Mouse (Mus musculus) erythroblast, embryonic 14.5 days (primary cell): ENCODE data around the gene Brca1. TPM values are rescaled to one million over a fixed set of nuclear protein-coding genes. Genes with fewer than 3 reads are reported as not detected.

Experiments used
- H3K27me3 ChIP-seq: 2 replicates; pipeline ENCODE4 v1.6.1; 2012; ENCODE audit warnings: inconsistent platforms; ENCODE audit not compliant: control insufficient read depth
- H3K36me3 ChIP-seq: 2 replicates; pipeline ENCODE4 v1.6.1; 2012; ENCODE audit warnings: mild to moderate bottlenecking, inconsistent platforms; ENCODE audit not compliant: control insufficient read depth
- H3K4me1 ChIP-seq: 2 replicates; pipeline ENCODE4 v1.6.1; 2012; ENCODE audit warnings: inconsistent platforms; ENCODE audit not compliant: control insufficient read depth
- H3K4me3 ChIP-seq: replicated peaks from 2 replicates; pipeline ENCODE3; 2012; ENCODE audit warnings: moderate library complexity, mild to moderate bottlenecking, inconsistent platforms
- H3K9me3 ChIP-seq: 2 replicates; pipeline ENCODE4 v1.6.1; 2012; ENCODE audit warnings: low read length, inconsistent platforms, mixed read lengths; ENCODE audit not compliant: control insufficient read depth
- GATA1 ChIP-seq: IDR thresholded peaks from 2 replicates; pipeline ENCODE4 v1.6.1; 2012; ENCODE audit warnings: low read length, inconsistent platforms, mixed read lengths
- TAL1 ChIP-seq: IDR thresholded peaks from 3 replicates; pipeline ENCODE4 v1.6.1; 2012; ENCODE audit warnings: low read length, inconsistent platforms, mixed read lengths
- polyA plus RNA-seq: library from polyadenylated mRNA; stranded (reverse); fragments of >175 nt; gene quantifications from 2 replicates; pipeline ENCODE4 v1.2.3, GENCODE M21; 2012

Gene Brca1
- polyA plus RNA-seq, 1 experiment: 0.44 TPM

- TF ChIP-seq TAL1: no peak
- no peak for TF ChIP-seq GATA1
Measured at GRCm38 (mm10) chr11:101552476-101553300, 933 bp upstream of the Brca1 start.

DNA sequence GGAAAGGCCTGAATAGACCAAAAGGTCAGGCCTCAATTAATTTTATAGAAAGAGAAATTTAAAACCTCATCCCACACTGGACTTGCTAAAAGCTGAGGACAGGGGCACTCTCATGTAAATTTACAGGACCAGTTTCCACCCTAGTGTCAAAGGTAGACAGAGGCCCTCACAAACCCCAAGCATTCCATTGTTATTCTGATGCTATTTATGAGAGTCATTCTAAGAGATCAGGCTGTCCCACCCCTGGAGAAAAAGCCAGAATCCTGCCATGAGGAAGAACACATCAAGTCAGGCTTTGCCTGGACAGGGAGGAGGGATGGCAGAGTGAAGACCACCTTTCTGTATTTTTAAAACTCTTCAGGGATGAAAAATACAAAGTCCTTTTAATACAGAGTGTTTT, 3.2 kb downstream of the Brca1 start:
- Histone ChIP-seq H3K4me1 (peaks cover 28% of the 10 kb centered on the region), H3K9me3 (no peaks in the 10 kb centered on the region), H3K4me3 (no peak overlapping the region), H3K36me3 (peaks cover 71% of the 10 kb centered on the region), H3K27me3 (no peaks in the 10 kb centered on the region)
- TF ChIP-seq TAL1 (no peak), GATA1 (no peak)

More at GRCm38 (mm10) chr11:101552476-101553300, 933 bp upstream of the Brca1 start:
- Histone ChIP-seq H3K4me1 (peaks cover 47% of the 10 kb centered on the region), H3K4me3 (peak overlapping the region; percentile 73), H3K9me3 (no peaks in the 10 kb centered on the region), H3K36me3 (peaks cover 63% of the 10 kb centered on the region), H3K27me3 (no peaks in the 10 kb centered on the region)

- H3K27me3 ChIP-seq: no peaks in the 10 kb centered on the region
- H3K36me3 ChIP-seq: peaks cover 100% of the 10 kb centered on the region
- H3K4me3 ChIP-seq: no peak overlapping the region
- H3K9me3 ChIP-seq: no peaks in the 10 kb centered on the region
- peaks cover 13% of the 10 kb centered on the region for H3K4me1 ChIP-seq
- TF ChIP-seq GATA1: no peak
- TF ChIP-seq TAL1: no peak
Measured at GRCm38 (mm10) chr11:101544132-101544531, 7.6 kb downstream of the Brca1 start.

DNA sequence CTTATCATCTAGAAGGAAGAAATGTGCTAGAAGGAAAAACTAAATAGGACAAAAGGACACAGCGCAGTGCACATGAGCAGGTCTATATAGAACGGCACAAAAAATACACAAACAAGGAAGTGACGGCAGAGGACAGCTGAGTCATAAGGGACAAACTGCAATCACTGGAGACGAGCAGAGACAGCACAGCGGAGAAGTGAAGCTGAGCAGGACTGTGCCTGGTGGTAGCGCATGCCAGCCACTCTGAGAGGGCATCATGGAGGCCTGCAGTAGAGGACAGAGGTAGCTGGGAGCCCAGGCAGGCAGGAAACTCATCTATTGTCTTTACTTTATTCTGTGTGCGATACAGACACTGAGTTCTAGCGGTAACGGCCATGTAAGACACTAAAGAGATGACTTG, 8.2 kb downstream of the Brca1 start:
- Histone ChIP-seq H3K4me1 (peaks cover 7% of the 10 kb centered on the region), H3K9me3 (no peaks in the 10 kb centered on the region), H3K4me3 (no peak overlapping the region), H3K36me3 (peaks cover 99% of the 10 kb centered on the region), H3K27me3 (no peaks in the 10 kb centered on the region)
- TF ChIP-seq GATA1 (no peak), TAL1 (no peak)

DNA sequence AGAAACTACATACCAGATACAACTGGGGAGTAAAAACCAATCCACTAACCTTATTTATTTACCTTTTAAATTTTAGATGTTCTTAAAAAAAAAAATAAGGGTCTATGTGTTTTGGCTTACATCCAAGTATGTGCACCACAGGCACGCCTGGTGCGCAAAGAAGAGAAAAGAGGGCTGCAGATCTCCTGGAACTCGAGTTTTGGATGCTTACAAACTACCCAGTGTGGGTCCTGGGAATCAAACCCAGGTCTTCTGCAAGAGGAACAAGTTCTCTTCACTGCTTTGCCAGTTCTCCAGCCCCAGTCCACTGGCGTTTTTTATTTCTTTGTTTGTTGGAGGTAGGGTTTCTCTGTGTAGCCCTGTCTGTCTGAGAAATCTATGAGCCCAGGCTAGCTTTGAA, 25.1 kb downstream of the Brca1 start:
- Histone ChIP-seq H3K27me3 (no peaks in the 10 kb centered on the region), H3K4me1 (peaks cover 2% of the 10 kb centered on the region), H3K36me3 (peaks cover 99% of the 10 kb centered on the region), H3K9me3 (no peaks in the 10 kb centered on the region), H3K4me3 (no peak overlapping the region)
- no peak for TF ChIP-seq TAL1
- no peak for TF ChIP-seq GATA1

DNA sequence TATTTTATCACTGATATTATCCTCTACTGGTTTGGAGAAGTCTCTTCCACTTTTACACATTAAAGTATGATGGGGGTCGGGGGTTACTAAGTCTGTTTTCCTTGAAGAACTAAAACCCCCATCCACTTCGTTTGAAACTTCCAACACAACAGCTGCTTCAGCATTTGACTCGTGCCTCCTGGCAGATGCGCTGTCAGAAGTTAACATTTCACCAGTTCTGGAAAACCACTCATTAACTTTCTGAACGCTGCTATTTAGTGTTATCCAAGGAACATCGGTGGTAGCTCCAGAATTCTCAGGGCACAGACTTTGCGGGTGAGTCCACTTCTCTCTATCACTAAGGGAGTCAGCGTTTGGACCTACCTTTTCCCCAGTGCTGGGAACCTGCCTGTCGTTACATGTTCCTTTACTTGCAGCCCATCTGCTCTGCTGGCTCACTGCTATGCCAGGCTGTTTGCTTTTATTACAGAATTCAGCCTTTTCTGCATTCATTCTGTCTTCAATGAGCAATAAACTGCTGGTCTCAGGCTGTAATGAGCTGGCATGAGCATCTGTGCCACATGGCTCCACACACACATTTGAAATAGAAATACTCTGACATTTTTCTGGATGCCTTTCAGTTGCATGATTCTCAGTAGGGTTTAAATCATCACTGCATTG, 25.7 kb downstream of the Brca1 start:
- H3K4me3 ChIP-seq: no peak overlapping the region
- peaks cover 2% of the 10 kb centered on the region for H3K4me1 ChIP-seq
- no peaks in the 10 kb centered on the region for H3K9me3 ChIP-seq
- TF ChIP-seq TAL1: no peak
- TF ChIP-seq GATA1: no peak
- peaks cover 98% of the 10 kb centered on the region for H3K36me3 ChIP-seq
- no peaks in the 10 kb centered on the region for H3K27me3 ChIP-seq

DNA sequence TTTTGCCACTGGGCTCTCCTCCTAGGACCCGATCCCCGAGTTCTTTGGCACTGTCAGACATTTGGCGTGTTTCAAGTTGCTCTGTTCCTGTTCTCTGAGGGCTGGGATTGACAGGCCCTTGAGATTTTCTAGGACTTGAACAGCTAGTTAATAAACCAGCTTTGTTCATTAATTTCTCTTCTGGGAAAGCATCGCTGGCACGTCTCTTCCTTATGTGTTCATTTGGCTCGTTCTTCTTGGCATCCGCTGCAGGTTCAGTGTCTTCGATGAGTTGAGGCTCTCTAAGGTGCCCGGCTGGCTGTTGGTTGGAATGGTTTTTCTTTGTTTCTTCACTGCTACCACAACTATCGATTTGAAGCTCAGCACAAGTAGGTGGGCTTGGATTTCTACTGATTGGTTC, 26.7 kb downstream of the Brca1 start:
- Histone ChIP-seq H3K4me3 (no peak overlapping the region), H3K36me3 (peaks cover 95% of the 10 kb centered on the region), H3K9me3 (no peaks in the 10 kb centered on the region), H3K27me3 (no peaks in the 10 kb centered on the region), H3K4me1 (peaks cover 2% of the 10 kb centered on the region)
- TF ChIP-seq GATA1 (no peak), TAL1 (no peak)

DNA sequence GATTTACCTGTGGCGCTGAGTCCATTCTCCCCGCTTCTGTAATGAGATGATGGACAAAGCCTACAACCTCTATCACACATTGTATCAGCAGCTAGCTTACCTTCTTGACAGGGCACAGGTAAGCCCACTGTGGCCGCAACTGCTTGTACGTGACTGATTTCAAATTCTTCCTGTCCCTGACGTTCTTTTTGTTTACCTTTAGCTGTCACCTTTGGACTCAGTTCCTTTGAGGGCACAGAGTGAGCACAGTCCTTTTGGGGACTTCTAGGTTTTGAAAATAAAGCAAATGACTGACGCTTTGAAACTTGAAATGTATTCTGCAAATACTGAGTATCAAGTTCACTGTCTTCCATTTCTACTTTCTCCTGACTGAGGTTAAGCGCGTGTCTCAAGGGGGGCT, 27.3 kb downstream of the Brca1 start:
- peaks cover 2% of the 10 kb centered on the region for H3K4me1 ChIP-seq
- peaks cover 95% of the 10 kb centered on the region for H3K36me3 ChIP-seq
- H3K4me3 ChIP-seq: no peak overlapping the region
- H3K9me3 ChIP-seq: no peaks in the 10 kb centered on the region
- no peaks in the 10 kb centered on the region for H3K27me3 ChIP-seq
- TF ChIP-seq GATA1: no peak
- TF ChIP-seq TAL1: no peak

DNA sequence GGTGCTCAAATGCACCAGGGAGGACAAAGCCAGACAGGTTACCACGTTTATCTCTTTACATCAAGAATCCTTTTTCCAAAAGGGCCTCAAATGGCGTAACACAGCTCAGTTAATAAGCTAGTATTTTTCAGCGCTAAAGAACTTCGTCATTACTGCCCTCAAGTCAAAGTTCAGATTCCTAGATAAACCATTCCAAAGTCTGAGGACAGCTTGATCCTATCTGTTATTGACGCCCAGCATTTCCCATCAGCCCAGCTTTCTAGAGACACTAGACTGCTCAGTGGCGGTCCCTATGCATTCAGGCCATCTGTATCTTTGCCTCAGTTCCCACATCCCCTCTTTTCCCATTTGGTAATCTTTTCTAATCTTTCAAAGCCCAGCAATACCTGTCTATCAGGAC, 32.4 kb downstream of the Brca1 start:
- peaks cover 95% of the 10 kb centered on the region for H3K36me3 ChIP-seq
- no peak overlapping the region for H3K4me3 ChIP-seq
- TF ChIP-seq TAL1: no peak
- no peak for TF ChIP-seq GATA1
- no peaks in the 10 kb centered on the region for H3K27me3 ChIP-seq
- H3K4me1 ChIP-seq: no peaks in the 10 kb centered on the region
- no peaks in the 10 kb centered on the region for H3K9me3 ChIP-seq

DNA sequence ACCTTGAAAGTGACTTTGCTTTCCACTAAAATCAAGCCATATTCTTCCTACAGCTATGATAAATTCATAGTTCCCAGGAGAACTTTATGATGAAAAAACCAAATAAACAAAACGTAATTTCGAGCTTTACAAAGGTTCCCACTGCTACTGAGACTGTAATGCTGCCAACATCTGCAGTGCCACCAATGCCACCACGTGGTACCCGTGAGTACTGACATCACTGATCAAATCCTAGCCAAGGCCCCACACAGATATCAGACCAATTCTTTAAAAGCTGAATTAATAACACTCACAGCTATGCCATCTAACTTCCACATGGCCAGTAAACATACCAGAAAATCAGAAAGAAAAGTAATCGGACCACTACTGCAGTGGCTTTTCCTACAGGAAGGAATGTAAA, 32.8 kb downstream of the Brca1 start:
- TF ChIP-seq TAL1 (no peak), GATA1 (no peak)
- Histone ChIP-seq H3K27me3 (no peaks in the 10 kb centered on the region), H3K9me3 (0 out of 2 replicates have a peak, but pooled peaks cover 1% of the 10 kb centered on the region), H3K4me3 (no peak overlapping the region), H3K36me3 (peaks cover 95% of the 10 kb centered on the region), H3K4me1 (no peaks in the 10 kb centered on the region)
